Mouse (Mus musculus) right cerebral cortex, adult 2 months (tissue): ENCODE measurements around the gene Chrm4.

Experiments used
- DNase-seq, 2 experiments: peaks; one replicate each; pipeline ENCODE4 v3.0.0; 2021 to 2022; ENCODE audit warnings: low spot score in 2 of 2

The Chrm4 gene

GRCm38 (mm10) chr2:91926949-91927348 is at the start of gene Chrm4:
Gene Chrm4, plus strand, starts transcription at chr2:91927249.
- no peak for DNase-seq

DNA sequence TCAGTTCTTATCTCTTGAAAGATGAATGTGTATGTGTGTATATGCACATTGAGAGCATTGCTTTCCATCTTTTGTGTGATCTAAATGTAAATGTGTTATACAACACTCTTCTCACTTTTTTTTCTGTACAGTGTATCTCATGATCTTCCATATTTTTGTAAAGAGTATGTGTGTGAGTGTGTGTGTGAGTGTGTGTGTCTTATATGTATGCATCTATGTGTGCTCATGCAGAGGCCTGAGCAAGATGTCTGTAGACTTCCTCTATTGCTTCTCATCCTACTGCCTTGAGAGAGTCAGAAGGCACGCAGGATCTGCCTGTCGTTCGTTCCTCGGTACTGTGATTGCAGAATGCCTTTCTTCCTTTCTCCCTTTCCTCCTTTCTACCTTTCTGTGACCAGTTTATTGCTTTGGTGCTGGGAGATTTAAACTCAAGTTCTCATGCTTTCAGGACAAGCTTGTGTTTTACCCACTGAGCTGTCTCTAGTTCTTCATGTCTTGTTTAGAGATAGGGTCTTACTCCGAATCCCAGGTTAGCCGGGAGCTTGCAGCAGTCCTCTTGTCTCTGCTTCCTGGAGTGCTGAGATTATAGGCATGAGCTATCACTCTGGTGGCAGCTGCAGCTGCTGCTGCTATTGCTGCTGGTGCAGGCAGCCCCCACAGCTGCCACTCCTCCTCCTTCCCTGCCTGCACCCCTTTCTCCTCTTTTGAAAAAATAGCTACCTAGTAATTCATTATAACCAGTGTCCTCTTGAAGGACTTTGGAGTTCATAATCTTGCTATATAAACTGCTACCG is 48.5 kb upstream of the Chrm4 start:
- peak in 1 of 2 experiments; percentile 30 for DNase-seq

GRCm38 (mm10) chr2:91883961-91884360 is 43.1 kb upstream of the Chrm4 start:
- DNase-seq = no peak

GRCm38 (mm10) chr2:91884616-91885015 is 42.4 kb upstream of the Chrm4 start:
- no peak for DNase-seq

DNA sequence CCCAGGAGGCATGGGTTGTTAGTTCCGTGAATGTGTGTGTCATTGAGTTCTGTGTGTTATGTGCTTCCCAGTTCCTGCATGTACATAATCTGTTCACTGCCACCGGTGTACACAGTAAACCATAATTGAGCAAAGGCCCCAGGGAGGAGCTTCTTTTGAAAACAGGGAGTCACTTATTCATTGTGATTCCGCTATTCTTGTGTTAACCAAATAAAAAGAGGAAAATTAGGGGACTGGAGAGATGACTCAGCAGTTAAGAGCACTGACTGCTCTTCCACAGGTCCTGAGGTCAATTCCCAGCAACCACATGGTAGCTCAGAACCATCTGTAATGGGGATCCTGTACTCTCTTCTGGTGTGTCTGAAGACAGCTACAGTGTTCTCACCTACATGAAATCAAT is 32.3 kb upstream of the Chrm4 start:
- DNase-seq = no peak

GRCm38 (mm10) chr2:91895401-91895800 is 31.6 kb upstream of the Chrm4 start:
- DNase-seq = no peak

DNA sequence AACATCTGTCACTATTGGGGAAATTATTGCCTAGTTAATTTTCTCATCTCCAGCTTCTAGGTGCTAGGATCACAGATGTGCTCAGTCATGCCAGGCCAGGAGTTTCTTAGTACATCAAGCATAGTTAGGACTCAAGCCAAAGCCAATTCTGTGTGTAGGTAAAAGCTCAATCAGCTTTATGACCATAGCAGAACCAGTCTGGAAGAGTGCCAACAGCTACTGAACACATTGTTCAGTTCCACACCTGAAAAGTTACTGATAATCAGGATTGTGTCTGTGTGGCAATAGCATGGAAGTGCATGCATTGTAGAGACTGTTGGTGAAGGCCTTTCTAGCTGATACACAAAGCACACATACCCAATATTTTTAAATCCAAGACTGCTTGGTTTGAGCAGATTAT is 29.1 kb upstream of the Chrm4 start:
- DNase-seq = no peak

DNA sequence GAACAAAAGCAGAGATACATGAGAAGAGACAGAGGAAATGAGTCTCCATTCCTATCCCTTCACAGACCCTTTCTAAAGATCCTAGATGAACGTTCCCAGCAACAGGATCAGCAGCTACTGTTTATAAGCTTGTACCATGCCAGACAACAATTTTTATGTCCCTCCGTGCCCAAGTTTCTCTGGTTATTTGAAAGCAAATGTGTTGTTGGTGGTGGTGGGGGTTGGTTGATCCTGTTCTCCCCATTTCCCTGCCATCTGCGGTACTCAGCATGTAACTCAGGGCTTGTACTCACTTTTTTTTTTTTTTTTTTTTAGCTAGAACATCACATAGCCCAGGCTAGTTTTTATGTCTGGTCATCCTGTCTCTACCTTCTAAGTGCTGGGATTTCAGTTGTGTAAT is 27.9 kb upstream of the Chrm4 start:
- DNase-seq = no peak

DNA sequence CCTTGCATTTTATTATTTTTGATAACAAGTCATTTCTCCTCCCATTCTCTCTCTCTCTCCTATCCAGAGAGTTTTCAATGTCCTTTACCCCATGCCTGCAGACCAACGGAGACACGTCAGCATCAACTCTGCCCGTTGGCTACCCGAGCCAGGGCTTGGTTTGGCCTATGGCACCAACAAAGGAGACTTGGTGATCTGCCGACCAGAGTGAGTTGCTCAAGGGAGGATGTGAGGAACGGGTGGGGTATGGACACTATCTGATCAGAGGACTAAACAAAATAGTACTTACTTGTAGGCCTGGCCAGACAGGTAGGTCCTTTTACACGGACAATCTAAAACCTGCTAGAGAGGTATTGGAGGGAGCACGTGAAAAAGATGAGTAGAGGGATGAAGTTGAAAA is 26.6 kb upstream of the Chrm4 start:
- no peak for DNase-seq

DNA sequence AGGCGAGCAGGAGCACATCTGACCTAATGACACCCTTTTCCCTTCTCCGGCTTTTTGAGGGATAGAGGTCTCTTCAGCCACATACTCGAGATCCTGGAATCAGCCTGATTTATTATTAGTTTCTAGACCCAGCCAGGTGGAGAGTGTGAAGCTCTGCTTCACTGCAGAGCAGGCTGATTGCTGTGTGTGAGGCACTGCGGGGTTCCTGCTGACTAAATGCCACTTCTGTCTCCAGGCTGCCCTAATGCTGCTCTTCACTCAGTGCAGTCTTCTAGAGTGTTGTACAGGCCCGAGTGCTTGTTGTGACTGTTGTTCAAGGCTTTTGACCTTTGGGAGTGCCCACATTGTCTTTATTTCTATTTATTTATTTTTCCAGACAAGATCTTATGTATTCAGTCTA is 24.7 kb upstream of the Chrm4 start:
- no peak for DNase-seq

DNA sequence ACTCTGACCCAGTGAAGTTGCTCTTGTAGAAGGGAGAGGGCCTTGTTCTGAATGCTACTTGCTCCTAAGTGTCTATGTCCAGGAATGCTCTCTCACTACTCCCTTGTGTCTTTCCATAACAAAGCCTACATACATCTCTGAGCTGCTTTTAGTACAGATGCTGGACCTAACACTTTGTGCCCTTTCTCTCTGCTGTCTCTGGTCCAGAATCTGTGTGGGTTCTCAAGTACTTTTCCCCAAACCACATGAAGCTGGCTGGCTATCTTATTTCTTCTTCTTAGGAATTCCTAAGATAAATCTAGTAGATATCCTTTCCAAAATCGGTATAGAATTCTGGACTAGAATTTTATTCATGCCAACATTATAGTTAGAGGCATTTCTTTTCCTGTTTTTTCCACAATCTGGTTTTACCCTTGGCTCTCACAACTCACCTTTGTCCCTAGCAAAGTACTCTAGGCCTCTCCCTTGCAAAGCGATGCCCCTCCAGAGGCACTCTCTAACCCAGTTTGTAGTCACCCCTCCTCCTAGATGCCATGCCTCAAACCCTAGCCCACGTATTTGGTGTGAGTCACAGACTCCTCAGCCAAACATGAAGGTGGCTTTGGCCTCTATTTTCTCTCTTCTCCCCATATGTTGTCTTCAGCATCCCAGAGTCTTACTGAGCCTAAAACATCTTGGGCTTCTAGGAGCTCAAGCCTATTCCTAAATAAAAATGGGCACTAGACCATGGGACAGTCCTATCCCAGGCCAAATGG is 23.7 kb upstream of the Chrm4 start:
- DNase-seq = peak in 1 of 2 experiments; percentile 41

- peak in 1 of 2 experiments; percentile 32 for DNase-seq
Measured at GRCm38 (mm10) chr2:91904618-91905307, 22.3 kb upstream of the Chrm4 start.

- no peak for DNase-seq
Measured at GRCm38 (mm10) chr2:91906141-91906540, 20.9 kb upstream of the Chrm4 start.

DNA sequence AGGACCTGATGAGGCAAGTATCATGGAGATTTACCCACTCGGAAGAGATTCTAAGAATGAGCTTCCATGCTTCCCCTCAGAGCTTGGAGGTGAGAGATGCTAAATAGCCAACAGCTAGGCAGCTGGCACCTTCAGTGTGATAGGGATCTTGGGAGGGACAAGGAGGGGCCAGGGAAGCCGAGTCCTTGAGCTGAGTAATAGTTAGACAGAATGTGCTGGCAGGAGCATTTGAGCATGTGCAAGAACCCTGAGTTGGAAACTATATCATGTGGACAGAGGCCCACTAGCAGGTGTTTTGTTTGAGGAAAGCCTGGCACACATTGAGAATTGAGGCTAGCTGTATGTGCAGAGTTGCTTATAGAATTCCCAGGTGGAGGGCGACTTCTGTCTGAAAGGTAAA is 14.4 kb upstream of the Chrm4 start:
- DNase-seq = no peak

- DNase-seq = no peak
Measured at GRCm38 (mm10) chr2:91913328-91914110, 13.5 kb upstream of the Chrm4 start.

GRCm38 (mm10) chr2:91916346-91916977 is 10.6 kb upstream of the Chrm4 start:
- DNase-seq = no peak

DNA sequence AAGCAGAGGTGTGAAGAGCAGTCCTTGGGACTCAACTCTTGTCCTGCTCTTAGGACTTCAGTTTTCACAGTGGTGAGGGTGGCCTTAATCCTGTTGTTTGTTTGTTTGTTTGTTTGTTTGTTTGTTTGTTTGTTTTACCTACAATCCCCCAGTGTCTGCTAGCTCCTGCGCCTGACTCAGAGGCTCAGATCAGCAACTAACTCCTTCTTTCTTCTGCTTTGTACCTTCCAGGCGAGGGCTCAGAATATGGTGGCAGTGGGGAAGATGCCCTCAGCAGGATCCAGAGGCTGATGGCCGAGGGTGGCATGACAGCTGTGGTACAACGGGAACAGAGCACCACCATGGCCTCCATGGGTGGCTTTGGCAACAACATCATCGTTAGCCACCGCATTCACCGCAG is 10.0 kb upstream of the Chrm4 start:
- DNase-seq = no peak

DNA sequence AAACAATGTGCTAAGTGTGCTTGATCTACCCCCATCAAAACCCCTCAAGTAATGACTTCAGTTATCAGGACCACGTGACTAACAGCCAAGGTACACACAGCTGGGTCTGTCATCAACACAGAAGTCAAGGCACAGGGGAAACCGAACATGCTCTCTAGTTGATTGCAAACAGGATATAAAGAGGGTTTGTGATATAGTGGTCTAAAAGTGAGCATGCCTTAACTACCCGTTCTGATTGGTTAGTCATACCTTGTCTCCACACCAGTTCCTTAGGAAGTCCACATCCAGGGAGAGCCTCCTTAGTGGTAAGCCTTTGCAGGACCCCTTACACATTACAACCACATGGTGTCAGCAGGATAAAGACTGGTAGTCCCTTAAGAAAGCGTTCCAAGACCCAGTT is 6.9 kb upstream of the Chrm4 start:
- no peak for DNase-seq

DNA sequence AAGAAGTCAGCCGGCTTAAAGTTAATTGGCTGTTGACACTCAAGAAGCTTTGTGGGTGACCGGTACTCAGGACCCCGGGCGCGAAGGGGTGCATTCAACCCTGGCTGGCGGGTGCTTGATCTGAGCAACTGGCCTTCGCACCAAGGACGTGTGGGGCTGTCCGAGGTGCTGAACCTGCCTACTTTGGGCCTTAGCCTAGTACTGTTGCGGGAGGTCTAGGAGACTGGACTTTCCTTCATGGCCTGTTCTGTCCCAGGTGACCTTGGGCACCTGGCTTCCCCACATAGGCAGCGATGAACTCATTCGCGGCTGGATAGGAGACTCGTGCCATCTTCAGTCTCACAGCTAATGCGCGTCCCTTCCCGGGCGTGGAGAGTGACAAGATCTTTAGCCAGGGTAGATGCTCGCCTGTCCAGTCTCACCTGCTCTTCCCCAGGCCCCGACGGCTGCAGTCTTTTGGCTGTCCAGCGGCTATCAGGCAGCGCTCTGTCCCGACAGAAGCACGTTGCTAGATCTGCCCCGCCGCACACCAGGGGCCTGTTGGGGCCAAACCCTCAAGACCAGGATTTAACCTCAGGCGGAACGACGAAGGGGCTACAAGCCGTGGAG is 5.8 kb upstream of the Chrm4 start:
- DNase-seq = no peak

DNA sequence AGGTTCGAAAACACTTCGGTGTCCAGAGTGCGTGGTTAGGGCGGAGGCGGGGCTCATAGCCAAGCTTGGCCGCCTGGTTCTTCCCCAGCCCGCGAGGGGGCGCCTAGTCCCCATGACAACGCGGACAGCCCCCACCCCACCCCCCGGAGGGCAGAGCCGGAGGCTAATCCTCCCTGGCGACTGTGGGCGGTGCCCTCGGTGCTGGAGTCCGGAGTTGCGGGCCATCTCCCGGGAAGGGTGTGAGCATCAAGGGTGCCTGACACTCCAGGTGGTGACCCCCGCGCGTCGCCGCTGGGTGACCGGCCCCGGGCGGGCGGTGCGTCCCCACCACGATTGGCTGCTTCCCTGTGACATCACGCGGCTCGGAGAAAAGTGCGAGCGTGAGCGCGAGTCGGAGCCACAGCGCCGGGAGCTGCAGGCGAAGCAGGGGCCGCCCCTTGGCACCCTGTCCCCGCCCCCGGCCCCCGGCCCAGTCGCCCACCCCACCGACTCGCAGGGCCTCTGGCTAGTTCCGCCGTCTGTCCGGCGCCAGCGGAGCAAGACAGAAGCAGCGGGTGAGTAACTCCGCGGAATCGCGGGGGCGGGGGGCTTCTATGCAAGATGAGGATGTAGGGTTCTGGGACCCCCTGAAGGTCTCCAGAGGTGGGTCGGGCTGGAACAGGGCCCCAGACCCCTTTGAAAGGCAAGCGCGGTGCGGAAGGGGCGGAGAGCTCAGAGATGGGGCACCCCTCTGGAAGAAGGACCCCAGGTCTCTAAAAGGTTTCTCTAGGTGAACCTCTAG is 5.1 kb upstream of the Chrm4 start:
- DNase-seq = peak; percentile 84 to 87
